Mouse (Mus musculus): ENCODE measurements around the gene Vmn2r88. TPM values are rescaled to one million over a fixed set of nuclear protein-coding genes. Genes with fewer than 3 reads are reported as not detected.

The Vmn2r88 gene
- not detected for polyA plus RNA-seq (2014; fragmentation: Illumina TruSeq; extraction: RNeasy Lipid Tissue Mini Kit (QIAGEN cat#74804); ENCODE audit: low read depth, low replicate concordance)

DNA sequence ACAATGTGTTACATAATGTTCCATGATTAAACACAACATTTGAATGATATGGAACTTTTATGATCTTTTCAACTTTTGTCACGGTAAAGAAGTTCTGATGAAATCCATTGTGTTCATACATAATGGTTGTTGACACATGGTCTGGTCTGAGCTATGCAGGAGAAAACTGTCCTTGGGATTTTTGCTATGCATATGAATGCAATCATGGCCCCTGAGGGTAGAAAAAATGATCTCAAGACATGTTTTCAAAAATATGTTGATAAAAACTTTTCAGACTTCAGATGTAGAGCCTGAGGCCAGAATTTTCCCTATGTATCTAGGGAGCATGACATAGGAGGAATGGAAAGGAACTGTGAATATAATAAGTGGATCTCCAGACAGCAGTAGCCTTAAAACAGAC, at the start of gene Vmn2r88:
Gene Vmn2r88, plus strand, starts transcription at position 301 of the 400 bp plus-strand sequence.

DNA sequence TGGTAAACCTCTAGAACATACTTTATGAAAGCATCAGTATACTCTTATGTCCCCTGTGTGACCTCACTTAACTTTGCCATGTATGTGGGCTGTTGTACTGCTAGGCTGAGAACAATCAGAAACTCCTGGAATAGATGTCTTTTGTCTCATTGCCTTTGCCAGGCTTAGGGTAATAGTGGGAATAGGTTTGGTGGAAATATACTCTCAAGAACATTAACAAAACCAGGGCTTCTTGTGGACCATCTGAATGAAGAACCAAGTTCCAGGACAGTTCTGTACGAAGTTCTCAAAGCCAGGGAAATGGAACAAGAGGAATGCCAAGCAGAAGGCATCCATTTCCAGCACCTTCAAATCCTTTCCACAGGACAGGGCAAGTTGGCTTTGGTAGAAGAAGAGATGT, 49.2 kb upstream of the Vmn2r88 start, which contains the start of gene Gm7247:
Gene Gm7247, plus strand, starts transcription at position 301 of the 400 bp plus-strand sequence.

DNA sequence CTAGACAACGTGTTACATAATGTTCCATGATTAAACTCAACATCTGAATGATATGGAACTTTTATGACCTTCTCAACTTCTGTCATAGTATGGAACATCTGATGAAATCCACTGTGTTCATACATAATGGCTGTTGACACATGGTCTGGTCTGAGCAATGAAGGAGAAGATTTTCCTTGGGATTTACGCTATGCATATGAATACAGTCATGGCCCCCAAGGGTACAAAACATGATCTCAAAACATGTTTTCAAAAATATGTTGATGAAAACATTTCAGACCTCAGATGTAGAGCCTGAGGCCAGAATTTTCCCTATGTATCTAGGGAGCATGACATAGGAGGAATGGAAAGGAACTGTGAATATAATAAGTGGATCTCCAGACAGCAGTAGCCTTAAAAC, 40.9 kb downstream of the Vmn2r88 start, which contains the start of gene Vmn2r89:
Gene Vmn2r89, plus strand, starts transcription at position 301 of the 400 bp plus-strand sequence.

Other genes with a start within 250 kb of the Vmn2r88 start
- gene Rnase2b, start 248.6 kb upstream of the Vmn2r88 start, polyA plus RNA-seq (2014; fragmentation: Illumina TruSeq; extraction: RNeasy Lipid Tissue Mini Kit (QIAGEN cat#74804); ENCODE audit: low read depth, low replicate concordance), result 2.9 TPM
- not detected for gene Ang2, start 211.7 kb upstream of the Vmn2r88 start, polyA plus RNA-seq (2014; fragmentation: Illumina TruSeq; extraction: RNeasy Lipid Tissue Mini Kit (QIAGEN cat#74804); ENCODE audit: low read depth, low replicate concordance)
- gene Ear14, start 207.4 kb upstream of the Vmn2r88 start, polyA plus RNA-seq (2014; fragmentation: Illumina TruSeq; extraction: RNeasy Lipid Tissue Mini Kit (QIAGEN cat#74804); ENCODE audit: low read depth, low replicate concordance), result not detected
- not detected for gene Rnase2a, start 154.7 kb upstream of the Vmn2r88 start, polyA plus RNA-seq (2014; fragmentation: Illumina TruSeq; extraction: RNeasy Lipid Tissue Mini Kit (QIAGEN cat#74804); ENCODE audit: low read depth, low replicate concordance)
- not detected for gene Gm7247, start 49.1 kb upstream of the Vmn2r88 start, polyA plus RNA-seq (2014; fragmentation: Illumina TruSeq; extraction: RNeasy Lipid Tissue Mini Kit (QIAGEN cat#74804); ENCODE audit: low read depth, low replicate concordance)
- not detected for gene Vmn2r89, start 41.0 kb downstream of the Vmn2r88 start, polyA plus RNA-seq (2014; fragmentation: Illumina TruSeq; extraction: RNeasy Lipid Tissue Mini Kit (QIAGEN cat#74804); ENCODE audit: low read depth, low replicate concordance)
- gene Gm5622, start 142.0 kb downstream of the Vmn2r88 start, polyA plus RNA-seq (2014; fragmentation: Illumina TruSeq; extraction: RNeasy Lipid Tissue Mini Kit (QIAGEN cat#74804); ENCODE audit: low read depth, low replicate concordance), result not detected
- not detected for gene Gm17175, start 163.2 kb downstream of the Vmn2r88 start, polyA plus RNA-seq (2014; fragmentation: Illumina TruSeq; extraction: RNeasy Lipid Tissue Mini Kit (QIAGEN cat#74804); ENCODE audit: low read depth, low replicate concordance)
- not detected for gene Gm17174, start 181.3 kb downstream of the Vmn2r88 start, polyA plus RNA-seq (2014; fragmentation: Illumina TruSeq; extraction: RNeasy Lipid Tissue Mini Kit (QIAGEN cat#74804); ENCODE audit: low read depth, low replicate concordance)
- not detected for gene Gm17078, start 200.5 kb downstream of the Vmn2r88 start, polyA plus RNA-seq (2014; fragmentation: Illumina TruSeq; extraction: RNeasy Lipid Tissue Mini Kit (QIAGEN cat#74804); ENCODE audit: low read depth, low replicate concordance)
- gene Gm4181, start 224.8 kb downstream of the Vmn2r88 start, polyA plus RNA-seq (2014; fragmentation: Illumina TruSeq; extraction: RNeasy Lipid Tissue Mini Kit (QIAGEN cat#74804); ENCODE audit: low read depth, low replicate concordance), result not detected

All from sigmoid colon, adult 10 weeks (tissue).